Mouse (Mus musculus) bone marrow, adult 2 months (tissue): ENCODE measurements around the gene Tmprss11g. TPM values are rescaled to one million over a fixed set of nuclear protein-coding genes. Genes with fewer than 3 reads are reported as not detected.

Source experiments
- H3K27ac ChIP-seq: fragments of 200-500 bp; 2 replicates; pipeline ENCODE4 v1.5.1; 2012; ENCODE audit warnings: low read depth, mild to moderate bottlenecking, control low read depth, inconsistent platforms, low read length; ENCODE audit not compliant: control insufficient read depth, poor library complexity, insufficient read depth
- H3K4me1 ChIP-seq: fragments of 200-500 bp; 2 replicates; pipeline ENCODE4 v1.6.1; 2011; ENCODE audit warnings: low read length; ENCODE audit not compliant: control insufficient read depth, insufficient read depth
- H3K4me3 ChIP-seq: fragments of 200-500 bp; replicated peaks from 2 replicates; pipeline ENCODE3; 2011; ENCODE audit warnings: mild to moderate bottlenecking, low read depth, low read length, control low read depth; ENCODE audit not compliant: control insufficient read depth
- CTCF ChIP-seq: fragments of 200-500 bp; IDR thresholded peaks from 2 replicates; pipeline ENCODE4 v1.5.1; 2011; ENCODE audit warnings: low read length, control low read depth; ENCODE audit not compliant: control insufficient read depth, insufficient read depth
- POLR2A ChIP-seq: fragments of 200-500 bp; IDR thresholded peaks from 2 replicates; pipeline ENCODE4 v1.6.1; 2011; ENCODE audit warnings: low read depth, mild to moderate bottlenecking, control low read depth, low read length, borderline replicate concordance; ENCODE audit not compliant: control insufficient read depth
- whole genome bisulfite sequencing: fragments of 180-500 bp; shearing (Covaris S2); methylation state at CpG from one replicate; pipeline ENCODE4 v1.1.7; 2018; 5-methylcytosine and 5-hydroxymethylcytosine counted together
- polyA plus RNA-seq: library from polyadenylated mRNA; stranded (reverse); fragments of >200 nt; gene quantifications from 2 replicates; pipeline ENCODE4 v1.2.4, GENCODE M21; 2011; ENCODE audit warnings: low replicate concordance; ENCODE audit not compliant: missing spikeins, insufficient read depth, insufficient read length

Gene Tmprss11g
- polyA plus RNA-seq, 1 experiment: not detected

GRCm38 (mm10) chr5:86468890-86469289 lies 49.5 kb downstream of the Tmprss11g start, which contains the start of gene Tmprss11a:
TSS of gene Tmprss11a (minus strand) at chr5:86468990.
- TF ChIP-seq POLR2A (no peak), CTCF (no peak)
- no peaks in the 10 kb centered on the region for H3K4me1 ChIP-seq
- no peak within 1 kb of the TSS for H3K27ac ChIP-seq
- WGBS: 63% methylated on average over 4 of the region's 4 CpGs
- no peak within 1 kb of the TSS for H3K4me3 ChIP-seq

GRCm38 (mm10) chr5:86439306-86439705 lies 79.1 kb downstream of the Tmprss11g start:
- 92% methylated on average over 2 of the region's 2 CpGs for WGBS
- Histone ChIP-seq H3K4me1 (no peaks in the 10 kb centered on the region), H3K27ac (no peak overlapping the region), H3K4me3 (no peak overlapping the region)
- TF ChIP-seq POLR2A: no peak
- TF ChIP-seq CTCF: no peak

GRCm38 (mm10) chr5:86438548-86438947 lies 79.9 kb downstream of the Tmprss11g start:
- TF ChIP-seq CTCF: no peak
- TF ChIP-seq POLR2A: no peak
- Histone ChIP-seq H3K4me1 (no peaks in the 10 kb centered on the region), H3K27ac (no peak overlapping the region), H3K4me3 (no peak overlapping the region)

Other genes with a start within 250 kb of the Tmprss11g start
- gene Tmprss11c, start 229.3 kb downstream of the Tmprss11g start, polyA plus RNA-seq: not detected in 2 replicates
- gene Tmprss11d, start 145.2 kb downstream of the Tmprss11g start, polyA plus RNA-seq: not detected in 2 replicates
- 0.70 and 1.2 TPM in 2 replicates for gene Tmprss11a, start 49.6 kb downstream of the Tmprss11g start, polyA plus RNA-seq
- not detected in 2 replicates for gene Tmprss11f, start 113.8 kb upstream of the Tmprss11g start, polyA plus RNA-seq
- not detected in 2 replicates for gene Tmprss11b, start 157.8 kb upstream of the Tmprss11g start, polyA plus RNA-seq
- gene Tmprss11e, start 227.2 kb upstream of the Tmprss11g start, polyA plus RNA-seq: not detected in 2 replicates